Mouse (Mus musculus): ENCODE measurements around the gene Rbpjl. TPM values are rescaled to one million over a fixed set of nuclear protein-coding genes. Genes with fewer than 3 reads are reported as not detected.

Gene Rbpjl
- polyA plus RNA-seq, 1 experiment from 2014 or later = not detected

- 0% methylated on average over 7 of the region's 7 CpGs for WGBS
- no peak for DNase-seq (ENCODE audit: low spot score)
- Histone ChIP-seq H3K4me2 (ENCODE audit: low read depth, low read length, severe bottlenecking) (peak within 1 kb of the TSS; percentile 36; the same call in 1 of the 2 replicates), H3K27ac (ENCODE audit: low read depth, low read length) (0 out of 2 replicates have a peak within 1 kb of the TSS, but pooled peaks have one; percentile 12), H3K9ac (ENCODE audit: low read length) (peak within 1 kb of the TSS; percentile 49), H3K36me3 (ENCODE audit: control insufficient read depth, insufficient read depth, low read length) (no peaks in the 10 kb centered on the region), H3K4me1 (replicated peaks; ENCODE audit: control insufficient read depth, insufficient read depth, low read length) (peaks cover 3% of the 10 kb centered on the region; the same call in 1 of the 2 replicates), H3K9me3 (ENCODE audit: control insufficient read depth, low read length) (no peaks in the 10 kb centered on the region), H3K4me3 (ENCODE audit: low read depth, low read length) (no peak within 1 kb of the TSS), H3K27me3 (ENCODE audit: control insufficient read depth, insufficient read depth, low read length) (no peaks in the 10 kb centered on the region)
- ATAC-seq (replicated peaks; ENCODE audit: low FRiP score) = no peak
Measured at GRCm38 (mm10) chr2:164456864-164457300, 53.9 kb downstream of the Rbpjl start, which contains the start of gene Sys1. Sys1 (plus strand) TSS chr2:164456964.

GRCm38 (mm10) chr2:164457942-164458341 is 55.0 kb downstream of the Rbpjl start:
- 74% methylated on average over 7 of the region's 7 CpGs for WGBS
- ATAC-seq (replicated peaks; ENCODE audit: low FRiP score) = no peak
- H3K9me3 ChIP-seq (ENCODE audit: control insufficient read depth, low read length) = no peaks in the 10 kb centered on the region
- H3K4me1 ChIP-seq (replicated peaks; ENCODE audit: control insufficient read depth, insufficient read depth, low read length) = peaks cover 4% of the 10 kb centered on the region; the same call in 1 of the 2 replicates
- no peak overlapping the region for H3K4me2 ChIP-seq (ENCODE audit: low read depth, low read length, severe bottlenecking)
- DNase-seq (ENCODE audit: low spot score) = no peak
- no peaks in the 10 kb centered on the region for H3K27me3 ChIP-seq (ENCODE audit: control insufficient read depth, insufficient read depth, low read length)
- H3K36me3 ChIP-seq (ENCODE audit: control insufficient read depth, insufficient read depth, low read length) = no peaks in the 10 kb centered on the region
- H3K27ac ChIP-seq (ENCODE audit: low read depth, low read length) = no peak overlapping the region
- no peak overlapping the region for H3K4me3 ChIP-seq (ENCODE audit: low read depth, low read length)
- no peak overlapping the region for H3K9ac ChIP-seq (ENCODE audit: low read length)

GRCm38 (mm10) chr2:164458535-164458934 is 55.6 kb downstream of the Rbpjl start:
- H3K9me3 ChIP-seq (ENCODE audit: control insufficient read depth, low read length) = no peaks in the 10 kb centered on the region
- H3K36me3 ChIP-seq (ENCODE audit: control insufficient read depth, insufficient read depth, low read length) = no peaks in the 10 kb centered on the region
- H3K9ac ChIP-seq (ENCODE audit: low read length) = no peak overlapping the region
- H3K4me2 ChIP-seq (ENCODE audit: low read depth, low read length, severe bottlenecking) = no peak overlapping the region
- no peak overlapping the region for H3K27ac ChIP-seq (ENCODE audit: low read depth, low read length)
- no peak overlapping the region for H3K4me3 ChIP-seq (ENCODE audit: low read depth, low read length)
- no peak for ATAC-seq (replicated peaks; ENCODE audit: low FRiP score)
- DNase-seq (ENCODE audit: low spot score) = no peak
- H3K27me3 ChIP-seq (ENCODE audit: control insufficient read depth, insufficient read depth, low read length) = no peaks in the 10 kb centered on the region
- 88% methylated on average over 8 of the region's 8 CpGs for WGBS
- H3K4me1 ChIP-seq (replicated peaks; ENCODE audit: control insufficient read depth, insufficient read depth, low read length) = peaks cover 4% of the 10 kb centered on the region; the same call in 1 of the 2 replicates

GRCm38 (mm10) chr2:164460745-164461551 is 58.0 kb downstream of the Rbpjl start, which contains the start of gene Gm20458:
Gm20458 (plus strand) TSS chr2:164460967.
- H3K36me3 ChIP-seq (ENCODE audit: control insufficient read depth, insufficient read depth, low read length) = no peaks in the 10 kb centered on the region; the same call in 1 of the 2 replicates
- H3K4me1 ChIP-seq (replicated peaks; ENCODE audit: control insufficient read depth, insufficient read depth, low read length) = peaks cover 4% of the 10 kb centered on the region; the same call in 1 of the 2 replicates
- DNase-seq (ENCODE audit: low spot score) = peak; percentile 96
- under 1% methylated on average over 69 of the region's 79 CpGs for whole genome bisulfite sequencing
- H3K4me2 ChIP-seq (ENCODE audit: low read depth, low read length, severe bottlenecking) = peak within 1 kb of the TSS; percentile 75
- peak; percentile 98 for ATAC-seq (replicated peaks; ENCODE audit: low FRiP score)
- peak within 1 kb of the TSS; percentile 66 for H3K27ac ChIP-seq (ENCODE audit: low read depth, low read length)
- peak within 1 kb of the TSS; percentile 75 for H3K9ac ChIP-seq (ENCODE audit: low read length)
- H3K9me3 ChIP-seq (ENCODE audit: control insufficient read depth, low read length) = no peaks in the 10 kb centered on the region
- no peaks in the 10 kb centered on the region for H3K27me3 ChIP-seq (ENCODE audit: control insufficient read depth, insufficient read depth, low read length)
- peak within 1 kb of the TSS; percentile 88 for H3K4me3 ChIP-seq (ENCODE audit: low read depth, low read length)

Small RNA genes within 50 kb of the gene (microRNA-seq; reads per million reads assigned to microRNA genes)
- gene Mir7678 (ENCODE audit: insufficient number of aligned reads) = not detected

Other genes starting within 250 kb of the Rbpjl start
- not detected in 2 replicates for gene Kcns1, start 232.0 kb upstream of the Rbpjl start, polyA plus RNA-seq (2014; fragmentation: Nextera tagmentation; extraction: Ambion mirVana)
- gene Wfdc5, start 220.4 kb upstream of the Rbpjl start, polyA plus RNA-seq (2014; fragmentation: Nextera tagmentation; extraction: Ambion mirVana) = not detected in 2 replicates
- gene Wfdc12, start 212.5 kb upstream of the Rbpjl start, polyA plus RNA-seq (2014; fragmentation: Nextera tagmentation; extraction: Ambion mirVana) = not detected in 2 replicates
- gene Wfdc15a, start 203.0 kb upstream of the Rbpjl start, polyA plus RNA-seq (2014; fragmentation: Nextera tagmentation; extraction: Ambion mirVana) = not detected in 2 replicates
- gene Wfdc15b, start 181.5 kb upstream of the Rbpjl start, polyA plus RNA-seq (2014; fragmentation: Nextera tagmentation; extraction: Ambion mirVana) = not detected in 2 replicates
- gene Svs2, start 164.7 kb upstream of the Rbpjl start, polyA plus RNA-seq (2014; fragmentation: Nextera tagmentation; extraction: Ambion mirVana) = not detected in 2 replicates
- not detected in 2 replicates for gene Svs3b, start 146.5 kb upstream of the Rbpjl start, polyA plus RNA-seq (2014; fragmentation: Nextera tagmentation; extraction: Ambion mirVana)
- not detected in 2 replicates for gene Svs4, start 124.7 kb upstream of the Rbpjl start, polyA plus RNA-seq (2014; fragmentation: Nextera tagmentation; extraction: Ambion mirVana)
- not detected in 2 replicates for gene Svs3a, start 113.9 kb upstream of the Rbpjl start, polyA plus RNA-seq (2014; fragmentation: Nextera tagmentation; extraction: Ambion mirVana)
- gene Svs6, start 86.4 kb upstream of the Rbpjl start, polyA plus RNA-seq (2014; fragmentation: Nextera tagmentation; extraction: Ambion mirVana) = not detected in 2 replicates
- not detected in 2 replicates for gene Svs5, start 70.4 kb upstream of the Rbpjl start, polyA plus RNA-seq (2014; fragmentation: Nextera tagmentation; extraction: Ambion mirVana)
- gene Slpi, start 14.0 kb upstream of the Rbpjl start, polyA plus RNA-seq (2014; fragmentation: Nextera tagmentation; extraction: Ambion mirVana) = 0.31 and 0.32 TPM in 2 replicates
- gene Matn4, start 2.0 kb downstream of the Rbpjl start, polyA plus RNA-seq (2014; fragmentation: Nextera tagmentation; extraction: Ambion mirVana) = not detected in 2 replicates
- gene Sdc4, start 40.7 kb downstream of the Rbpjl start, polyA plus RNA-seq (2014; fragmentation: Nextera tagmentation; extraction: Ambion mirVana) = 15.3 and 15.9 TPM in 2 replicates
- 63.4 and 71.2 TPM in 2 replicates for gene Sys1, start 53.8 kb downstream of the Rbpjl start, polyA plus RNA-seq (2014; fragmentation: Nextera tagmentation; extraction: Ambion mirVana)
- gene Gm20458, start 57.8 kb downstream of the Rbpjl start, polyA plus RNA-seq (2014; fragmentation: Nextera tagmentation; extraction: Ambion mirVana) = 3.2 and 7.3 TPM in 2 replicates
- not detected in 2 replicates for gene Trp53tg5, start 70.6 kb downstream of the Rbpjl start, polyA plus RNA-seq (2014; fragmentation: Nextera tagmentation; extraction: Ambion mirVana)
- gene Dbndd2, start 83.0 kb downstream of the Rbpjl start, polyA plus RNA-seq (2014; fragmentation: Nextera tagmentation; extraction: Ambion mirVana) = 3.4 and 3.6 TPM in 2 replicates
- gene Pigt, start 94.4 kb downstream of the Rbpjl start, polyA plus RNA-seq (2014; fragmentation: Nextera tagmentation; extraction: Ambion mirVana) = 51.3 and 60.3 TPM in 2 replicates
- gene Wfdc2, start 159.3 kb downstream of the Rbpjl start, polyA plus RNA-seq (2014; fragmentation: Nextera tagmentation; extraction: Ambion mirVana) = 35.1 and 44.4 TPM in 2 replicates
- gene Spint3, start 170.3 kb downstream of the Rbpjl start, polyA plus RNA-seq (2014; fragmentation: Nextera tagmentation; extraction: Ambion mirVana) = not detected in 2 replicates
- not detected in 2 replicates for gene Wfdc6a, start 182.3 kb downstream of the Rbpjl start, polyA plus RNA-seq (2014; fragmentation: Nextera tagmentation; extraction: Ambion mirVana)
- gene Eppin, start 190.5 kb downstream of the Rbpjl start, polyA plus RNA-seq (2014; fragmentation: Nextera tagmentation; extraction: Ambion mirVana) = not detected in 2 replicates
- gene Wfdc6b, start 210.4 kb downstream of the Rbpjl start, polyA plus RNA-seq (2014; fragmentation: Nextera tagmentation; extraction: Ambion mirVana) = not detected in 2 replicates
- not detected in 2 replicates for gene Wfdc8, start 210.5 kb downstream of the Rbpjl start, polyA plus RNA-seq (2014; fragmentation: Nextera tagmentation; extraction: Ambion mirVana)
- gene Wfdc16, start 235.7 kb downstream of the Rbpjl start, polyA plus RNA-seq (2014; fragmentation: Nextera tagmentation; extraction: Ambion mirVana) = not detected in 2 replicates

Data from forebrain, embryonic 11.5 days (tissue).